Mouse (Mus musculus) lung, adult 2 months (tissue): ENCODE data around the gene Stox2.

ENCODE experiments used
- CTCF ChIP-seq: fragments of 200-500 bp; IDR thresholded peaks from 2 replicates; pipeline ENCODE4 v1.5.1; 2011; ENCODE audit warnings: mild to moderate bottlenecking, low read length, control low read depth; ENCODE audit not compliant: insufficient read depth
- POLR2A ChIP-seq: fragments of 200-500 bp; IDR thresholded peaks from 2 replicates; pipeline ENCODE4 v1.6.1; 2011; ENCODE audit warnings: low read depth, mild to moderate bottlenecking, control low read depth, low read length, borderline replicate concordance; ENCODE audit errors: extremely low read depth

- TF ChIP-seq CTCF (no peak), POLR2A (no peak)
Observed at GRCm38 (mm10) chr8:47243016-47243630, 203.0 kb downstream of the Stox2 start.
